Mouse (Mus musculus): Measurements from ENCODE around the gene Fgf8.

Fgf8 gene

GRCm38 (mm10) chr19:45725677-45726277, 16.9 kb downstream of the Fgf8 start:
- DNase-seq: no peak

- no peak for DNase-seq
These were observed 20.5 kb downstream of the Fgf8 start for GRCm38 (mm10) chr19:45722188-45722587.

- no peak for DNase-seq
These were observed 24.4 kb downstream of the Fgf8 start for GRCm38 (mm10) chr19:45718286-45718685.

GRCm38 (mm10) chr19:45717493-45718220, 25.1 kb downstream of the Fgf8 start:
- DNase-seq: peak; percentile 16

- no peak for DNase-seq
These were observed 34.0 kb downstream of the Fgf8 start for GRCm38 (mm10) chr19:45708704-45709103.

GRCm38 (mm10) chr19:45696281-45696600, 46.5 kb downstream of the Fgf8 start:
- no peak for DNase-seq

- no peak for DNase-seq
These were observed 47.0 kb downstream of the Fgf8 start for GRCm38 (mm10) chr19:45695496-45696280.

GRCm38 (mm10) chr19:45694056-45694455, 48.7 kb downstream of the Fgf8 start:
- no peak for DNase-seq

- no peak for DNase-seq
These were observed 50.5 kb downstream of the Fgf8 start for GRCm38 (mm10) chr19:45692211-45692610.

- no peak for DNase-seq
These were observed 51.6 kb downstream of the Fgf8 start for GRCm38 (mm10) chr19:45691001-45691535.

- no peak for DNase-seq
These were observed 55.7 kb downstream of the Fgf8 start for GRCm38 (mm10) chr19:45687001-45687400.

Data from kidney, adult 9 months (tissue).